Mouse (Mus musculus): ENCODE measurements around the gene Slc6a6. TPM values are rescaled to one million over a fixed set of nuclear protein-coding genes. Genes with fewer than 3 reads are reported as not detected.
A peak's percentile ranks its signal among the peaks of the same experiment; 100 is the strongest.

The Slc6a6 gene
- total RNA-seq, 2 experiments from 2014 or later = 209 to 474 TPM

- DNase-seq (ENCODE audit: low spot score in 2 of 2) = no peak
Observed at GRCm38 (mm10) chr6:91719865-91720533, 36.1 kb downstream of the Slc6a6 start.

- no peak for DNase-seq (ENCODE audit: low spot score in 2 of 2)
Observed at GRCm38 (mm10) chr6:91720588-91721214, 36.8 kb downstream of the Slc6a6 start.

GRCm38 (mm10) chr6:91721215-91721701 lies 37.4 kb downstream of the Slc6a6 start:
- no peak for DNase-seq (ENCODE audit: low spot score in 2 of 2)

DNA sequence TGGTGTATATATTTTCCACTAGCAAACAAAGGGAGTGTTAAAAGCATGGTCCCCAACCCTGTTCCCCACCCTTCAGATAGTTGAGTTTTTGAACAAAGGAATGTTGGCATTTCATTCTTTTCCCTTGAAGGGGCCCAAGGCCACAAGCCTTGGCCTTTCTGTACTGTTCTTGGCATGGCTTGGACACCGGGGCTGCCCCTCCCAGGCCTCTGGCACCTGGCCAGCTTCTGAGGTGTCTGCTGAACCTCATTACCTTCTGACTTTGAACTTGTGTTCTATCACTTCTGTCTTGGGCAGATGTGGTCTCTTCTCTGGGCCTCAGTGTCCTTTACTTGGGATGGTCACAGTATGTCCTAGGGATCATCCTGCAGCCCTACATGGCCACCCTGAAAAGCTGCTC lies 43.5 kb downstream of the Slc6a6 start:
- DNase-seq (ENCODE audit: low spot score in 2 of 2) = peak; percentile 72 to 78

DNA sequence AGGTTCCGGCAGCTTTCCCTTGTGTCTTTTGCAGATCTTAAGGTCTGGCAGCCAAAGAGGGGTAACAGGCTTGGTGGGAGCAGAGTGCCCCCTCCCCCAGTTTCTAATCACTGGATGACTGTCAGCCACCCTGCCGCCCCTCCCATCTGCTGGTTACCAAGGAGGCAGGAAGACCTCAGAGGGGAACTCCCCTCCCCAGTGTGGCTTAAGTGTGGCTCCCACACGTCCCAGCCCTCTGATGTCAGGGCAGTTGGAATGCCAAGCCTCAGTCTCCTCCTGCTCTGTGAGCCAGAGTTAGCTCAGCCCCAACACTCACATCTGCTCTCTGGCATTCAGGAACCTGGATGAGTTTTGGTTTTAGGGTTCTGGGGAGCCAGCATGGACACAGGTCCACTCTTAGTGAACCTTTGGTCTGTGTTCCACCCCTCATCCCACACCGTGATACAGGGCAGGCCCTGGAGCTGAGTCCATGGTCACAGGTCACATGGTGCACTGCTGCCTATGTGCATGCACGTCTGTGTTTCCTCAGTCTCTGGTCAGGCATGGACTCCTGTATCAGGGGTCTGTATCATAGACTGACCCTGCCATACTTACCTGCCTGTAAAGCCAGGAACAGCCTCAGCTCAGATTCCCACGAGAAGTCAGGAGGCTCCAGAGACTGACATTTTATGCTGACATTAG lies 45.2 kb downstream of the Slc6a6 start:
- no peak for DNase-seq (ENCODE audit: low spot score in 2 of 2)

GRCm38 (mm10) chr6:91729677-91730127 lies 45.8 kb downstream of the Slc6a6 start:
- DNase-seq (ENCODE audit: low spot score in 2 of 2) = peak in 1 of 2 experiments; percentile 69

GRCm38 (mm10) chr6:91732138-91732537 lies 48.3 kb downstream of the Slc6a6 start:
- no peak for DNase-seq (ENCODE audit: low spot score in 2 of 2)

DNA sequence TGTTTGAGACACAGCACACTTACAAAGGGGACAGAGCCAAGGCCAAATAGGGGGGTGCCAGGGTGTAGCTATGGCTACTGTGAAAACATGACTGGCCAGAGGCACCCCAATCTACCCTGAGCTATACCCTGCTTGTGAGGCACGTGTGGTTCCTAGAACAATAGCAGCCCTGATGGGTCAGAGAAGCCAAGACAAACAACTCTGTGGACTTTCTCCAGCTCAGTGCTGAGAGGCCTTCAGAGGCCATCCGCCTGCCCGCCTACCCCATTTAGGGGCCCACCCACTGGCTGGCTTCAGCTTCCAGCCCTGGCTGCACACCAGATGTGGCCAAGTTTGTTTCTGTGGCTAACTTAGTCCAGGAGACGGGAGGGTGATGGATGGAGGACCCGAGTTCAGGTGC lies 52.6 kb downstream of the Slc6a6 start:
- no peak for DNase-seq (ENCODE audit: low spot score in 2 of 2)

DNA sequence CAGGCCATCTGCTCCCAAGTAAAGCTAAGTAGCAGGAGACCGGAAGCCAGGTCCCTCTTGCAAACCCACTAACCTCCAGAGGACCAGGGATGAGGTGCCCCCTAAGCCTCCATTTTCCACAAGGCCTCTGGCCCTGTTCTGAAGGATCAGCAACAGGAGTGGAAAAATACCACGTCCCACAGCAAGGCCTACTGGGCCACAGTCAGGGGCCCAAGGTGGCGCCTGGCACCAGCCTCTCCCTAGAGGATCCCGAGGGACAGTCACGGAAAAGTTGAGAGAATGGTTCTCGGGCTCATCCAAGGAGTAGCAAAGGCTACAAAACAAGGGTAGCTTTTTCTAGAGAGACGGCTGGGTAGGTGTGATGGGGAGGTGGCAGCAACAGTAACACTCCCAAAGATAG lies 53.6 kb downstream of the Slc6a6 start:
- no peak for DNase-seq (ENCODE audit: low spot score in 2 of 2)

- DNase-seq (ENCODE audit: low spot score in 2 of 2) = no peak
Observed at GRCm38 (mm10) chr6:91738058-91738457, 54.2 kb downstream of the Slc6a6 start.

DNA sequence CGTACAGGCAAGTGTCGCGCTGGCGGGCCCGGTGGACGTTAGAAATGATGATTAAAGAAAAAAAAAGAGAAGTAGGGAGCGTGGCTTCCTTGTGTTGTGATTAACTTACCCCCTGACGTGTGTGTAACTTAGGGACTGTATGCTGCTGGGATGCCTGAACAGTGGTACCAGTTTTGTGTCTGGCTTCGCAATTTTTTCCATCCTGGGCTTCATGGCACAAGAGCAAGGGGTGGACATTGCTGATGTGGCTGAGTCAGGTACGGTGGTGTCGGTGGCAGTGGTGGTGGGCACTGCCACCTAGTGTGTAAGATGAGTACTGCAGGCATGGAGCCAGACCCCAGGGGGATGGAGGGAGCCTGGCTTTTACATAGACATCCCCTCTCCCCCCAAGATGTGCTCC lies 57.2 kb downstream of the Slc6a6 start:
- peak; percentile 70 to 72 for DNase-seq (ENCODE audit: low spot score in 2 of 2)

DNA sequence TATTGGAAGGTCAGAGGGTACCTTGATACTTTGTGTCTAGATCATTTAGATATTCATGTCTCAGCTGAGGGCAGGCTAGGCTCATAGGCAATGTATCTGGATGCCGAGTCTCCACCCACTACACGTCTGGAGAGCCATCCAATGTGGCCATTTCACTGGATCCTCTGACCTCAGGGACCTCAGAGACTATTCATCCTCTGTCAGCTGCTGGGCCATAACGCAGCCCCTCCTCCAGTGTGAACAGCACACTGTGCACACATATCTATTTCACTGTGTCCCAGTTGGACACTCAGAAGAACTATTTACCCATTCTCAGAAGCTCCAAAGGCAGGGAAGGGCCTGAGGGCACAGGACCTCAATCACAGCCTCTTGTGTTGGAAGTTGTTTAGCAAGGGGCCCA lies 58.6 kb downstream of the Slc6a6 start:
- DNase-seq (ENCODE audit: low spot score in 2 of 2) = no peak

DNA sequence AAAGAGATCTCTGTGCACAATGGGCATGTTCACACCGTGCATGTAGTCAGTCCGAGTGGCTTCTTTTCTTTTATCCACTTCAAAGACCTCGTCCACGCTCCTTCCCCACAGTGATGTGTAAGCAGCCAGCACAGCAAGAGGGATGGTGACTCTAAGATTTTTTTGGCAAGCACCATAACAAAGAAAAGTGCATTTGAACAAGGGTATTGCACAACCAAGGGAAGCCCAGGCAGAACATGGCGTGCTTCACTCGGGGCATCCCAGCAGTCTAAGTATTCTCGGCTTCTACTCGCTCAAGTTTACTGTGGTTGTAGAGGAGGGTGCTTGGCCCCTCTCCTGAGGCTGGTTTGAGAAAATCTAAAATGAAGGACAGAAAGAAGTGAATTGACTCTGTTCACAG lies 59.1 kb downstream of the Slc6a6 start:
- no peak for DNase-seq (ENCODE audit: low spot score in 2 of 2)

- DNase-seq (ENCODE audit: low spot score in 2 of 2) = no peak
Observed at GRCm38 (mm10) chr6:91743886-91744285, 60.0 kb downstream of the Slc6a6 start.

DNA sequence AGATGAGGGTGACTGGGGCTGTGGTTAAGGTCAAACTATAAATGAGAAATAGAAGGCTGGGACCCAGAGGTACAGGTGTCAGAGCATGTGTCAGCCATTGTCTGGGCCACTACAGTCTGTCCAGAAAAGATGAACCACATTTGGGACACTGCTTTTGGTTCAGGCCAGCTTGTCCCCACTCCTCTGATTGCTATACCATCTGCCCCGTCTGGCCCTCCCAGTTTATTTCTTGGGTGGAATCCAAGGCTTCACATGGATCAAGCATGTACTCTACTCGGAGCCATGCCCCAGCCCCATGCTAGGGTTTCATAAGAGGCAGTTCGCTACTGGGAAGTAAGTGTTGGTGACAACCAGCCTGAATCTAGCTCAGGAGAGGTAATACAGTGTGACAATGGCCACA lies 61.4 kb downstream of the Slc6a6 start:
- DNase-seq (ENCODE audit: low spot score in 2 of 2) = no peak

- no peak for DNase-seq (ENCODE audit: low spot score in 2 of 2)
Observed at GRCm38 (mm10) chr6:91745947-91746582, 62.2 kb downstream of the Slc6a6 start.

GRCm38 (mm10) chr6:91746776-91747175 lies 62.9 kb downstream of the Slc6a6 start:
- DNase-seq (ENCODE audit: low spot score in 2 of 2) = no peak

- no peak for DNase-seq (ENCODE audit: low spot score in 2 of 2)
Observed at GRCm38 (mm10) chr6:91750976-91751375, 67.1 kb downstream of the Slc6a6 start.

DNA sequence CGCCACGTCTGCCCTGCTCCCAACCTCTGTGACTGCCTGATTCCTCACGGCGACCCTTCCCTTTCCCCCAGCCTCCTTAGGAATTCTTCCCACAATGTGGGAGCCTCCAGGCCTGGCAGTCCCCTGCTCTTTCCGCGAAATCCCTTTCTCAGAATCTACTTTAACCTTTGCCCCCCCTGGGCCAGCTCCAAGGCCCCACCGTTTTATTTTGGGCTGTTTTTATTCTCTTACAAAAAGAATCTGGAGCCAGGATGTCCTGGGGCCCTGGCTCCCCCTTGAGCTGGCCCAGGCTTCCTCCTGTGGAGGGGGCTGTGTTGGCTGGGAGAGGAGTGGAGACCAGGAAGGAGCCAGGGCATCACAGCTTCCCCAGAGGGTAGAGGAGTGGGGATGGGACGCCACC lies 69.0 kb downstream of the Slc6a6 start:
- DNase-seq (ENCODE audit: low spot score in 2 of 2) = no peak

- DNase-seq (ENCODE audit: low spot score in 2 of 2) = no peak
Observed at GRCm38 (mm10) chr6:91754098-91754497, 70.2 kb downstream of the Slc6a6 start.

- no peak for DNase-seq (ENCODE audit: low spot score in 2 of 2)
Observed at GRCm38 (mm10) chr6:91754845-91755244, 71.0 kb downstream of the Slc6a6 start.

Data from adrenal gland, adult 18-20 months (tissue).